Mouse (Mus musculus) stomach, embryonic 14.5 days (tissue): ENCODE results near the gene Stk11. TPM values are rescaled to one million over a fixed set of nuclear protein-coding genes. Genes with fewer than 3 reads are reported as not detected.

Experiments
- ATAC-seq: fragments of 200-750 bp; cut with Nextera tagmentation; 2 replicates; pipeline ENCODE4 v1.8.0; 2017; ENCODE audit warnings: low read depth, moderate TSS enrichment; ENCODE audit not compliant: insufficient number of reproducible peaks, insufficient read depth, low FRiP score
- H3K27ac ChIP-seq: fragments of 300-500 bp; sonication (generic); 2 replicates; pipeline ENCODE4 v1.5.1; 2014; ENCODE audit warnings: mild to moderate bottlenecking, low read length, moderate library complexity, mixed read lengths
- H3K27me3 ChIP-seq: fragments of 300-500 bp; sonication (generic); 2 replicates; pipeline ENCODE4 v1.6.1; 2014; ENCODE audit warnings: low read length, control low read depth, mixed read lengths; ENCODE audit not compliant: control insufficient read depth, insufficient read depth
- H3K36me3 ChIP-seq: fragments of 300-500 bp; sonication (generic); 2 replicates; pipeline ENCODE4 v1.6.1; 2014; ENCODE audit warnings: mild to moderate bottlenecking, control low read depth, low read length, moderate library complexity, mixed read lengths; ENCODE audit not compliant: control insufficient read depth, insufficient read depth
- H3K4me1 ChIP-seq: fragments of 300-500 bp; sonication (generic); 2 replicates; pipeline ENCODE4 v1.6.1; 2014; ENCODE audit warnings: low read length, control low read depth, mixed read lengths; ENCODE audit not compliant: control insufficient read depth, insufficient read depth
- H3K4me2 ChIP-seq: fragments of 300-500 bp; sonication (generic); replicated peaks from 2 replicates; pipeline ENCODE4 v1.6.1; 2014; ENCODE audit warnings: low read depth, low read length, control low read depth
- H3K4me3 ChIP-seq: fragments of 300-500 bp; sonication (generic); 2 replicates; pipeline ENCODE4 v1.5.1; 2014; ENCODE audit warnings: low read depth, low read length, control low read depth
- H3K9ac ChIP-seq: fragments of 300-500 bp; sonication (generic); replicated peaks from 2 replicates; pipeline ENCODE4 v1.6.1; 2014; ENCODE audit warnings: low read depth, mild to moderate bottlenecking, control low read depth, low read length, moderate library complexity, mixed read lengths
- H3K9me3 ChIP-seq: fragments of 300-500 bp; sonication (generic); 2 replicates; pipeline ENCODE4 v1.6.1; 2016; ENCODE audit warnings: low read depth, low read length, control low read depth; ENCODE audit not compliant: control insufficient read depth
- WGBS: fragments of 180-500 bp; shearing (Covaris S2); extraction: QIAGEN DNeasy Blood & Tissue Kit; methylation state at CpG from one replicate; pipeline ENCODE4 v1.1.7; 2014; 5-methylcytosine and 5-hydroxymethylcytosine counted together
- polyA plus RNA-seq: library from polyadenylated mRNA; unstranded; fragments of >200 nt; fragmentation: Nextera tagmentation; extraction: Ambion mirVana; gene quantifications from 2 replicates; pipeline ENCODE4 v1.2.1, GENCODE M21; 2014

Stk11 gene
- polyA plus RNA-seq, 1 experiment from 2014 or later, result 25.2 TPM

DNA sequence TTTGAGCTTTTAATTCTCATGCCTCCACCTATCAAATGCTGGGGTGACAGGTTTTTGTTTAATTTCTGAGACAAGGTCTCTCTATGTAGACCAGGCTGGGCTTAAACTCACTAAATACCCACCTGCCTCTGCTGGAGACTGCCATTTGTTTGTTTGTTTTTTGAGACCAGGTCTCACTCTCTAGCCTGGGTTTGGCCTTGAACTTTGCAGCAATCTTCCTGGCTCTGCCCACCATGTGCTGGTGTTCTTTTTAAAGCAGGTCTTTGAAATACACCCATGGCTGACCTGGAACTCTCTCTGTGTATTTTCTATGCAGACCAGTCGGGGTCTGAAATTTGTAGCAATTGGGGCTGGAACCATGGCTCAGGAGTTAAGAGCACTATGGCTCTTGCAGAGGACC is 20.0 kb downstream of the Stk11 start:
- Histone ChIP-seq H3K4me3 (no peak overlapping the region), H3K27ac (no peak overlapping the region), H3K9ac (no peak overlapping the region), H3K36me3 (peaks cover 19% of the 10 kb centered on the region), H3K27me3 (0 out of 2 replicates have a peak, but pooled peaks cover 7% of the 10 kb centered on the region), H3K9me3 (no peaks in the 10 kb centered on the region), H3K4me2 (no peak overlapping the region), H3K4me1 (peaks cover 13% of the 10 kb centered on the region; the same call in 1 of the 2 replicates)
- no peak for ATAC-seq
- 97% methylated on average over 1 of the region's 1 CpGs for WGBS

DNA sequence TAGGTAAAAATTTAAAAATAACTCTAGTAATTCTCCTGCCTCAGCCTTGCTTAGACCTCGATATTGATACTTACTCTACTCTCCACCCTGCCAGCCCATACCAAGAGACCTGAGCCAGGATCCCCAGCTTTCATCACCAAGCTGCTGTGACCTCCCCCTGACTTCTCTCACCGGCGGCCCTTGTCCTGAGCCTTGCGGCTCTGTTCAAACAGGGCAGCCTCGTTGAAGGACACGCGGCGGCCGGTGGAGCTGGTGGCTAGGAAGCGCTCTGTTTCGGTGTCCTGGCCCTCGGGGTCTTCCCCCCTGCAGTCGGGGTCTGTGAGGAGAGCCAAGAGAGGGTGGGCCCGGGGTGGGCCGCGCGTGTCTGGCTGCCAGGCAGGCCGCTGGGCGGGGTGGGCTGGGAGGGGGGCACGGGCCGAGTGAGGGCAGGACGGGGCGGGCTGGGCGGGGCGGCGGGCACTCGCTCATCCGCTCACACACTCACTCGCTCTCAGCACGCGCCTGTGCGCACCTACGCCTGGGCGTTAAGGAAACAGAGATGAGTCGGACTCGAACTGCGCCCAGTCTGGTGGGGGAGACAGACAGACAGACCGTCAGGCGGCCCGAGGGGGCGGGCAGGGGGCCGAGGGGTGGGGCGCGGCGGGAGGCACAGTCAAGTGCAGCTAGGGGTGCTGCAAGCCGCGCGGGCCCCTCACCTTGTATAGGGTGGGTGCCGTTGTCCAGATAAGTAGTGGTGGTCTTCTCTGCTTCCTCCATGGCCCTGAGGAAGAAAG is 20.8 kb downstream of the Stk11 start:
- 0 out of 2 replicates have a peak, but pooled peaks cover 7% of the 10 kb centered on the region for H3K27me3 ChIP-seq
- ATAC-seq, result no peak
- H3K4me3 ChIP-seq, result peak overlapping the region; percentile 73; the same call in 1 of the 2 replicates
- H3K9me3 ChIP-seq, result no peaks in the 10 kb centered on the region
- peaks cover 11% of the 10 kb centered on the region for H3K36me3 ChIP-seq
- peak overlapping the region; percentile 97 for H3K4me2 ChIP-seq
- no peak overlapping the region for H3K27ac ChIP-seq
- H3K4me1 ChIP-seq, result peaks cover 17% of the 10 kb centered on the region; the same call in 1 of the 2 replicates
- H3K9ac ChIP-seq, result no peak overlapping the region; the same call in 1 of the 2 replicates
- 14% methylated on average over 40 of the region's 49 CpGs for WGBS

DNA sequence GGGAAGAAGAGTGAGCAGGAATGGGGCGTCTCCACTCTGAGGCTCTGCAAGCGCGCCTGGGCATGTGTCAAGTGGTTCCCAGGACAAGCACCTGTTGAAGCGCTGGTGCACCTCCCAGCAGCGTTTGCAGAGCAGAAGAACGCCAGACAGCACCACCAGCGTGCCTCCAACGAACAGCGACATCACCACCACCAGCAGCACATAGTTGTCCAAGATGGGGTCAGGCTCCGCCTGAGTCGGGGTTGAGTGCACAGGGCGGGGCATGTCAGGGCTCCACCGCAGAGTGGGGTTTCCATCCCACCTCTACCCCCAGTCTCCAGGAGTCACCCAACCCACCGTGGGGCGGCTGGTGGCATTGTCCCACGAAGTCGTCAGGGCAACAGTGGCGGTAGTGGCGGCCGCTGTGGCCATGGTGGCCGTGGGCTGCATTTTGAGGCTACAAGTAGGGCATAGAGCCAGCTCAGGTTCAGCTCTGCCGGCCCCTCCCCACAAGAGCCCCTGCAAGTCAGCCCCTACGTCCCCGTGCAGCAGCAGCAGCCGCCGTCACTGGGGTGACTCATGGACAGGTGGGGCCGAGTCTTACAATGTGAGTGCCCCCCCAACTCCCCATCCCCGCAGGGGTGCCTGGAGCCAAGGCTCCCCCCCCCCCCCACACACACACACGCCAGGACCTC is 21.5 kb downstream of the Stk11 start:
- H3K4me1 ChIP-seq, result peaks cover 17% of the 10 kb centered on the region; the same call in 1 of the 2 replicates
- H3K27me3 ChIP-seq, result 0 out of 2 replicates have a peak, but pooled peaks cover 7% of the 10 kb centered on the region
- H3K9ac ChIP-seq, result no peak overlapping the region

DNA sequence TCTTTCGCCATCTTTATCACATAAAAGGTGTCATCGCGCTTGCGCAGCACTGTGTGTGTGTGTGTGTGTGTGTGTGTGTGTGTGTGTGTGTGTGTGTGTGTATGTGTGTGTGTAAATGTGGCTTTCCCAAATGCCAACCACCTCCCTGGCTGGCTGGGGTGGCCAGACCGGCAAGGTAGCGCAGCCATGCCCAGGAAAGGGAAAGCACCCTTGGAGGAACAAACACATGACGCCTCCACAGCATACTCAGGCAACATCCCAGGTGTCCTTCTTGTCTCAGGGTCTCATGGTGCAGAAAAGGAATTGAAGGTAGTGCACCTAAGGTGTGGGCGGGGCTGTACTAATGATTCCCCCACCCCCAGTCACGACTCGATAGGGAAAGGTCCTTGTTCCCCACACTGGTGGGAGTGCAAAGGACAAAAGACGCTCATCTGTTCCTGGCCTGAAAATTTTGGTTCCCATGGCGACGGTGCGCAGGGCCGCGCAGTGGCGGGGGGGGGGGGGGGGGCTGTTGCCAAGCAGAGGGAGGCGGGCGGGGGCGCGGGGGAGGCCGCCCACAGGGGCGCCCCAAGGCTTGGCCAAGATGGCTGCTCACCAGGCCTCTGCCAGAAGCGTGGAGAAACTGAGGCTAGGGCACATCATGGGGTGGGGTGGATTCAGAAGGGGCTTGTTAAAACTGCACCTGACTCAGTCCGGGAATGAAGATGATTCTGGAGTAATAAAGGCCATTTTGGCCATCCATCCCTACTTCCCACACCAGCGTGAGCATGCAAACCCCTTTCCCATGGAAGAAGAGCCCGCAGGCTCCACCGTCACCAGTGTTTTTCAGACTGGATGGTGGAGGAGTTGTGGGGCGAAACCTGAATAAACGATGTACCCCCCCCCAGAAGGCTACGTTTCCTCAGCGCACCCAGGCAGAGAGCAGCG is 22.3 kb downstream of the Stk11 start:
- Histone ChIP-seq H3K4me2 (peak overlapping the region; percentile 97), H3K36me3 (no peaks in the 10 kb centered on the region; the same call in 1 of the 2 replicates)

More for the DNA sequence above, 21.5 kb downstream of the Stk11 start:
- WGBS, result 5% methylated on average over 29 of the region's 29 CpGs
- H3K4me3 ChIP-seq, result peak overlapping the region; percentile 73
- peaks cover 7% of the 10 kb centered on the region for H3K36me3 ChIP-seq
- ATAC-seq, result no peak
- H3K27ac ChIP-seq, result 0 out of 2 replicates have a peak overlapping the region, but pooled peaks have one; percentile 79
- H3K4me2 ChIP-seq, result peak overlapping the region; percentile 97
- H3K9me3 ChIP-seq, result no peaks in the 10 kb centered on the region

DNA sequence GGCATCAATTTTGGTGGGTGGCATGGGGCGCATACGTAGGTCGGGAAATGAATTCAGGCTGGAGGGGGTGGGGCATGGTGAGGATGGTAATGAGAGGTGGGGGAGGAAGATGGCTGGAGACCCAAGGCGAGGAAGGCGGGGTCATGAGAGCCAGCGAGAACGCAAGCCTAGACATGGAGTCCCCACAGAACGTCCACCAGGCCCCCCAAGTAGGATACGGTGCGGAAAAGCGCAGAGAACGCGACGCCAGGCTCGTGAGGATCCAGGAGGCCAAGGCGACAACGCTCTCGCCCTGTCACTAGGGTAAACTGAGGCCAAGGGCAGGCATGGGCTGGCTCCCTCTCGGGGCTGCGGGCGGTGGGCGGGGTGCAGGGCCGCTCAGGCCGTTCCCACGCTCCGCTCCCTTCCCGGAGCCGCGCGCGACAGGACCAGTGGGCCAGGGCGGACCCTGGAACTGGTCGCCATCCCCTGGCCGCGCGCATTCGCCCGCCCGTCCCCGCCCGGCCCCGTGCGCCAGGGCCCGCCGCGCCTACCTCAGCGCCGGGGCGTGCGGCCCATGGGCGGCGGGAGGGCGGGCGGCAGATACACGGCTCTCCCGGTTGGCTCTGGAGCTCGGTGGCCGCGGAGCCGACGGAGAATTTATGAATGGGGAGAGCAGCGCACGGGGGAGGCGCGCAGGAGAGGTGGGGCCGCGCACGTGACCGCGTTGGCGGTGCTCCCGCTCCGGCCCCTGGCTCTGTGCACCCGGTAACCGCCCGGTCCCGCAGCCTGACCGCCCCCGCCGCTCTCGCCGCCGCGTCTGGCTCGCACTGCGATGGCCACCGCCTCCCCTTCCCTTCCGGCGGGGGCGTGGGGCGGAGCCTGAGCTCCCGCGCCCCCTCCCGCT is 23.2 kb downstream of the Stk11 start, which contains the start of gene Atp5d:
Atp5d (plus strand) TSS at position 80 of the 886 bp plus-strand sequence.
- Histone ChIP-seq H3K4me2 (peak within 1 kb of the TSS; percentile 97), H3K36me3 (peaks cover 5% of the 10 kb centered on the region; the same call in 1 of the 2 replicates), H3K4me3 (peak within 1 kb of the TSS; percentile 73), H3K27ac (peak within 1 kb of the TSS; percentile 79; the same call in 1 of the 2 replicates), H3K9ac (peak within 1 kb of the TSS; percentile 86), H3K27me3 (0 out of 2 replicates have a peak, but pooled peaks cover 7% of the 10 kb centered on the region), H3K4me1 (peaks cover 20% of the 10 kb centered on the region; the same call in 1 of the 2 replicates), H3K9me3 (no peaks in the 10 kb centered on the region)
- WGBS, result under 1% methylated on average over 78 of the region's 94 CpGs
- ATAC-seq, result peak; percentile 11; the same call in 1 of the 2 replicates

More for the DNA sequence above, 22.3 kb downstream of the Stk11 start:
- ATAC-seq, result no peak
- peak overlapping the region; percentile 79; the same call in 1 of the 2 replicates for H3K27ac ChIP-seq
- H3K27me3 ChIP-seq, result 0 out of 2 replicates have a peak, but pooled peaks cover 7% of the 10 kb centered on the region
- peak overlapping the region; percentile 73 for H3K4me3 ChIP-seq
- peak overlapping the region; percentile 86 for H3K9ac ChIP-seq
- WGBS, result 7% methylated on average over 29 of the region's 33 CpGs
- peaks cover 19% of the 10 kb centered on the region; the same call in 1 of the 2 replicates for H3K4me1 ChIP-seq
- H3K9me3 ChIP-seq, result no peaks in the 10 kb centered on the region

DNA sequence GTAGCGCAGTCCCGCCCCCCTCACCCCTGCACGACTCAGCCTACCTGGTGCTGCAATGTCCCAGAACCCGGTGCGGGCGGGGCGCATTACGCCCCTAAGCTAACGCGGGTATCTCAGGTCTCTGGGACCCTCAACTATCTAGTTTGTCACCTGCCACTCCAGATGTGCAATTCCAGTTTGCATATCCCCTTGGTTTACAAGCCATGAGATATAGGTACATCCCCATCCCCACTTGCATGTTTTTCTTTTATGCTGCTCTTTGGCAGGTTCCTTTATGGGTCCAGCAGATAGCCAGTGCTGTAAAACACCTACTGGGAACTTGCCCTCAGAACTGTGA is 23.8 kb downstream of the Stk11 start:
- Histone ChIP-seq H3K4me1 (peaks cover 20% of the 10 kb centered on the region; the same call in 1 of the 2 replicates), H3K9me3 (no peaks in the 10 kb centered on the region), H3K9ac (peak overlapping the region; percentile 86; the same call in 1 of the 2 replicates), H3K27ac (0 out of 2 replicates have a peak overlapping the region, but pooled peaks have one; percentile 79), H3K27me3 (0 out of 2 replicates have a peak, but pooled peaks cover 7% of the 10 kb centered on the region), H3K36me3 (peaks cover 10% of the 10 kb centered on the region; the same call in 1 of the 2 replicates), H3K4me3 (peak overlapping the region; percentile 73), H3K4me2 (peak overlapping the region; percentile 97)
- under 1% methylated on average over 8 of the region's 10 CpGs for WGBS
- 0 out of 2 replicates have a peak, but pooled peaks have one; percentile 1 for ATAC-seq
